Mouse (Mus musculus) mouse embryonic stem cell (cell line): ENCODE data around the gene Abca9.

ENCODE experiments used
- in situ Hi-C, 2 experiments: fragments of 300-500 bp; cut with MboI; formaldehyde crosslinking; loops; 1 replicate in 1 of 2; 3 replicates in 1 of 2; pipeline ENCODE4 v1.14.3; 2019 to 2020; ENCODE audit warnings: low sequenced_read_pairs in 2 of 2, low pct_unique_long_range_greater_than_20kb in 1 of 2, mixed read lengths in 1 of 2; ENCODE audit not compliant: unreplicated experiment in 1 of 2

Gene Abca9

DNA sequence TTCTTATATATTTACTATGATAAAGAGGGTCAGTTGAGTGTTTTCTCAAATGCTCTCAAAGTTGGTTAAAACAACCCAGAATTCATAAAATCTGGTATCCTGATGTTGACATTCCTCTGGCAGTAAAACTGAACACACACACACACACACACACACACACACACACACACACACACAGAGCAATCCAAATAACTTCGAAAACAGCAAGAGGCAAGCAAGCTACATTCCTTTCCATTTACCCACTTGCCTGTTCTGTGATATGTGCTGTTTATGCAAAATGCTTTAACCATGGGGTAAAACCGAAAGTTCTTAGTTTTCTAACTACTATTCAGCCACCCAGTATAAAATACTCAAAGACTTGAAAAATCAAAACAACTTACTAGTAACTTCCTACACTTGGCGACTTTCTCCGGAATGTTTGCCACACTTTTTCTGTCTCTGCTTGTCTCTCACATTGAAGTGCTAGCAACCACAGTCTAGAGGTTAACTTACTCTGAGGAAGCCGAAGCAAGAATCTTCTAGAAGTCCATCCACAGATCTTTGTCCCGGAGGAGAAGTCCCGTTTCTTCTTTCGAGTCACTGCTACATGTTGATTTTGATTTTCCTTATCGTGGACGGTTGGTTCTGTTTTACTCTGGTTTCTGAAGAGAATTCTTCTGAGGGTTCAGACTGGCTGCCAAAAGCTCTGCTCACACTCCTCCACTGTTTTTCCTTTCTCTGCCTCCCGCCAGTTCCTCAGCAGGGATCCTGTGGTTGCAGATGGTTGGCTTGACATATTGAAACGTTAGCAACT is at the start of gene Abca9:
Gene Abca9, minus strand, starts transcription at position 738 of the 793 bp plus-strand sequence.
- in situ Hi-C loops: no loop called here

GRCm38 (mm10) chr11:110217118-110217517 is 49.1 kb upstream of the Abca9 start:
- in situ Hi-C loops: no loop called here

DNA sequence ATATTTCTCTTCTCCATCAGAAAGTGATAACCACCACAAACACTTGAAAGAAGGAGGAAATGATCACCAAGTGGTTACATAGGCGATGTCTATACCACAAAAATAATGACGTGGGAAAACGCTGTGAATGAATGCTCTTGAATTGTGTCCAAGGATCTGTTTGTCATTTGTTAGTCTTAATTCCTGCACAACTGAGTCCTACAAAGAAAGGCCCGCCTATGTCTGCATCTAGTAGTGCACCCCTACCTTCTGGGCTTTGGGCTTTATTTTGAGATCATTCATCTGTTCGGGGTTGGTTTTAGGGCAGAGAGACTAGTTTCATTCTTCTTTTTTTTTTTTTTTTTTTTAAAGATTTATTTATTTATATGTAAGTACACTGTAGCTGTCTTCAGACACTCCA is 35.9 kb upstream of the Abca9 start:
- in situ Hi-C loops: no loop called here

- in situ Hi-C loops: no loop called here
Measured at GRCm38 (mm10) chr11:110198882-110199281, 30.9 kb upstream of the Abca9 start.

DNA sequence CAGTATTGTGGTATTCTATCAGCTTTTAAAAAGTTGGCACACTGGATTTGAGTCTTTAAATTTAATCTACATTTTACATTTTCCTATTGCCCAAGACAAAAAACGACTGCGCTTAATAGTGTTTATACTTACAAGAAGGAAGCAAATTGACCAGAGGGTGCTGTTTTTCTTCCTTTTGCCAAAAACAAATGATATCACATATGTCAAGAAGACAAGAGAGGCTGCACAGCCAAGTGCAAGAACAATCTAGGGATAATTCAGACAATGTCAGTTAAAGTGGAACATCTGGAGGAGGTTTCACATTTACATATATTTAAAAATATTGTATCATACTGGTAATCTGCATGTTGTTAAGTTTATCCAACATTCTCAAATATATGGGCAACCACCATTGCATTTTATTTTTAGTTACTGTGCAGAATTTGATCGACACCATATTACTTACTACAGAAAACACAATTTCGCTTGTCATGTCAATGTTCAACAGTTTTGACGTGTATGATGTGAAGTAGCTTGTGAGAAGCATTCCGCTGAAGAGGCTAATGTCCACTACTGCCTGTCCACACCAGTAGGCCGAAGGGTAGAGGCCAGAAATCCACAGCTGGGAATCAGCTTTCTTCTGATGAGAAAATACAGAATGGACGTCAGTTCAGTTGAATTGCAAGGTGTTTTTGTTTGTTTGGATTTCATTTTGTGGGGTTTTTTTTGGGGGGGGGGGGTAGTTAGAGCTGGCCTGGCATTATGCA is 28.7 kb upstream of the Abca9 start:
- in situ Hi-C loops: no loop called here

GRCm38 (mm10) chr11:110195310-110195709 is 27.3 kb upstream of the Abca9 start:
- in situ Hi-C loops: no loop called here

DNA sequence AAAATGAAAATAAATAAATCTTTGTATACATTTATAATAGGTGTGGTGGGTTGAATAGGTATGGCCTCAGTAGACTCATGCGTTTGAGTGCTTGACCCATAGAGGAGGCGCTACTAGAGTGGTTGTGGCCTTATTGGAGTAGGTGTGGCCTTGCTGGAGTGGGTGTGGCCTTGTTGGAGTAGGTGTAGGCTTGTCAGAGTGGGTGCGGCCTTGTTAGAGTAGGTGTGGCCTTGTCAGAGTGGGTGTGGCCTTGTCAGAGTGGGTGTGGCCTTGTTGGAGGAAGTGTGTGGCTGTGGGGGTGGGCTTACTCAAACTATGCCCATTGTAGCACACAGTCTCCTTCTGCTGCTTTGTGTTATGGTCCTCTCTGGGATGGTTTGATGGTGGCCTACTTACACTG is 3.2 kb upstream of the Abca9 start:
- in situ Hi-C loops: no loop called here

- in situ Hi-C loops: no loop called here
Measured at GRCm38 (mm10) chr11:110165822-110166221, 2.2 kb downstream of the Abca9 start.

DNA sequence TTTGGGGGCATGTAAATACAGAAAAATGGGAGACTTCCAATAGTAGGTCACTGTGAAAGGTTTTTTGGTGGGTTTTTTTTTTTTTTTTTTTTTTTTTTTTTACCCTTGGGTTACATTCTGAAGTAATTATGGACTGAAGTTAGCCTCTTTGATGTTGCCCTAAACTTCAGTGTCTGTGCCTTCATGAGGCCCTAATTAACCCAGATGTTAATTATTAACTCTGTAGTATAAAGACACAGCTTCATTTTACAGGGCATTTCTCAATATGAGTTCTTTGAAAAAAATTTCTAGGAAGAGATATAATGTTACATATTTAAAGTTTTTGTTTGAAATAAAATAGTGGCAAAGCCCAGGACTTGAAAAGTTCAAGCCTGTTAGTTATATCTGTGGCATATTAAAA is 2.6 kb downstream of the Abca9 start:
- in situ Hi-C loops: no loop called here

DNA sequence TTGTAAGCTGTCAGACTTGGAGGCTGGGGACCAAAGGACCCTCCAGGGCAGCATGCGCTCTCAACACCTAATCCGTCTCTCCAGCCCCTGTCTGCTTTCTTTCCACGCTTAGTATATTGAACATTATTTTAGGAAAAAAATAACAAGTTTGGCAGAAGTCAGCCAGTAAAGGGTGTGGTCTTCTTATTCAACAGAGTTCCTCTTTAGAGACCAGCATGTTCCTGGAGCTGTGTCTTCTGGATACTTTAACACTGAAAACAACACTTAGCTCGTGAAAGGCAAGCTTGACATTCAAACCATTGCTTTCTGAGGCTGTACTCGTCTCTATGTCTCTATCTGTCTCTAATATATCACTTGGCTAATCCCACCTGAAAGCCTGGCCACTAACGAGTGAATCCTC is 10.9 kb downstream of the Abca9 start:
- in situ Hi-C loops: no loop called here

DNA sequence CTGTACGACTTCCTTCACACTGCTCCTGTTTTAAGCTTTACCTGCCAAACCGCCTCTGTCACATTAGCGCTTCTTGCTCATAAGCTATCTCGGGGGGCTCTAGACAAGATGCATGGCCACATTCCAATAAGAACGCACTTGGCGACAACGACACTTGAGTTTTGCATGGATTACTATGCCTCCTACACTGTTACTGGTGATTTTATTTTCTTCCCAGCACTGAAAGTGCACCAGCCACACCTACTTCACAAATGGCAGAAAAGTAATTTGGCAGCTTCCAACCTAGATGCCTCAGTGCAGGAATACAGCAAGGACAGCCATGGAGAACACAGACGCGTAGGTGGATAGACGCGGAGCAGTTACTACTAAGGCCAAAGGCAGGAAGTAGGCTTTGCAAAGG is 12.0 kb downstream of the Abca9 start:
- in situ Hi-C loops: no loop called here

- in situ Hi-C loops: no loop called here
Measured at GRCm38 (mm10) chr11:110147640-110148039, 20.4 kb downstream of the Abca9 start.

- in situ Hi-C loops: no loop called here
Measured at GRCm38 (mm10) chr11:110145421-110145820, 22.6 kb downstream of the Abca9 start.

- in situ Hi-C loops: no loop called here
Measured at GRCm38 (mm10) chr11:110130760-110131159, 37.2 kb downstream of the Abca9 start.

GRCm38 (mm10) chr11:110111137-110111536 is 56.9 kb downstream of the Abca9 start:
- in situ Hi-C loops: no loop called here

DNA sequence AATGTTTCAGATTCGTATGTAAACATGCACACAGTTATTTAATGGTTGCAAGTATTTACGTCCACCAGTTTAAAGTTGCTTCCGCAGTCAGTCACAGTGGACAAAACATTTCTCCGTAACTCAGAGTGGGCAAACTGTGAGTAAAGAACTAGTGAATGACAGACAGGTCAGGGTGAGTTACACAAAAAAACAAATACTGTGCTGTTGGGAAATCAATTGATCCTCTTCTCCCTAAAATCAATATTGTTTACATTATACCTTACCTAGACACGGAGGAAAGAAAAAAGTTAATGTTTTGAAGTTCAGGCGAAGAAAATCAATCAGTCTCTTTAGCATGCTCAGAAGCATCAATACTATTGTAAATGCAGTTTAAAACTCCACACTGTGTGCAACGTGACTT is 66.6 kb downstream of the Abca9 start:
- in situ Hi-C loops: no loop called here

- in situ Hi-C loops: no loop called here
Measured at GRCm38 (mm10) chr11:110098901-110099300, 69.1 kb downstream of the Abca9 start.

- in situ Hi-C loops: no loop called here
Measured at GRCm38 (mm10) chr11:110097465-110097864, 70.5 kb downstream of the Abca9 start.

DNA sequence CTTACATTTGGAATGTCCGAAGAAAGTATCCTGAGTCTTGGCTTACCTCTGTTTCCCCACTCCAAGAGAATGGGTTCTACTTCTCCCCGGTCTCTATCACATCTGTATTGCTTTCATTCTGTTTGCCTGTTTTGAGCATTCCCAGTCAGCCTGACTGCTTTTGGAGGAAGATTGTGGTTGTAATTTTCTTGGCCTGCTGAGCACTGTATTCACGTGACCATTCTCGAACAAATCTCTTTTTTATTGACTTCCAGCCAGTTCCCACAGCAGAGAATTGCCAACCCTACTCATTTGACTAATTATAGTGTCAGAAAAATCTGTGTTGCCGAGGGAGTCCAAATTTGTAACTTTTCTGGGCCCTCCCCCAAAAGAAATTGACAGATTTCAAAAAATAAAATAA is 72.1 kb downstream of the Abca9 start, which contains the start of gene Abca8a:
Gene Abca8a, minus strand, starts transcription at position 121 of the 400 bp plus-strand sequence.
- in situ Hi-C loops: no loop called here
